Mouse (Mus musculus) midbrain, postnatal 0 days (tissue): ENCODE results near the gene Rhod. TPM values are rescaled to one million over a fixed set of nuclear protein-coding genes. Genes with fewer than 3 reads are reported as not detected.
"Not testable (repeated sequence)": the region's sequence is repeated elsewhere in the genome, so short reads cannot be mapped to it uniquely, and the experiment has no call there.

Experiments used
- ATAC-seq: fragments of 200-750 bp; cut with Nextera tagmentation; 2 replicates; pipeline ENCODE4 v1.8.0; 2017; ENCODE audit warnings: moderate number of reproducible peaks, mild to moderate bottlenecking, moderate TSS enrichment, moderate library complexity; ENCODE audit not compliant: low FRiP score
- DNase-seq: peaks from one replicate; pipeline ENCODE4 v3.0.0-alpha.2; 2015; ENCODE audit warnings: low spot score
- H3K27ac ChIP-seq: fragments of 300-500 bp; sonication (generic); 2 replicates; pipeline ENCODE4 v1.5.1; 2014; ENCODE audit warnings: low read depth, mild to moderate bottlenecking, low read length, mixed read lengths
- H3K27me3 ChIP-seq: fragments of 300-500 bp; sonication (generic); 2 replicates; pipeline ENCODE4 v1.6.1; 2014; ENCODE audit warnings: low read length, control low read depth, mixed read lengths; ENCODE audit not compliant: insufficient read depth
- H3K36me3 ChIP-seq: fragments of 300-500 bp; sonication (generic); 2 replicates; pipeline ENCODE4 v1.6.1; 2014; ENCODE audit warnings: low read length, control low read depth, mixed read lengths; ENCODE audit not compliant: insufficient read depth
- H3K4me1 ChIP-seq: fragments of 300-500 bp; sonication (generic); 2 replicates; pipeline ENCODE4 v1.6.1; 2014; ENCODE audit warnings: mild to moderate bottlenecking, control low read depth, antibody characterized with exemption, low read length, mixed read lengths; ENCODE audit not compliant: insufficient read depth
- H3K4me2 ChIP-seq: fragments of 300-500 bp; sonication (generic); 2 replicates; pipeline ENCODE4 v1.6.1; 2014; ENCODE audit warnings: low read depth, mild to moderate bottlenecking, low read length, mixed read lengths; ENCODE audit not compliant: poor library complexity, severe bottlenecking
- H3K4me3 ChIP-seq: fragments of 300-500 bp; sonication (generic); 2 replicates; pipeline ENCODE4 v1.5.1; 2014; ENCODE audit warnings: low read depth, mild to moderate bottlenecking, low read length, moderate library complexity
- H3K9ac ChIP-seq: fragments of 300-500 bp; sonication (generic); replicated peaks from 2 replicates; pipeline ENCODE4 v1.6.1; 2014; ENCODE audit warnings: mild to moderate bottlenecking, low read length, moderate library complexity, mixed read lengths; ENCODE audit not compliant: poor library complexity, severe bottlenecking
- H3K9me3 ChIP-seq: fragments of 300-500 bp; sonication (generic); 2 replicates; pipeline ENCODE4 v1.6.1; 2016; ENCODE audit warnings: low read length, control low read depth
- CTCF ChIP-seq: IDR thresholded peaks from 2 replicates; pipeline ENCODE4 v1.5.1; 2016; ENCODE audit warnings: antibody characterized with exemption, mild to moderate bottlenecking
- WGBS: fragments of 180-500 bp; shearing (Covaris S2); extraction: QIAGEN DNeasy Blood & Tissue Kit; methylation state at CpG from one replicate; pipeline ENCODE4 v1.1.7; 2014; 5-methylcytosine and 5-hydroxymethylcytosine counted together
- polyA plus RNA-seq: library from polyadenylated mRNA; unstranded; fragments of >200 nt; fragmentation: Nextera tagmentation; extraction: Ambion mirVana; gene quantifications from 2 replicates; pipeline ENCODE4 v1.2.1, GENCODE M21; 2015
- total RNA-seq: library from RNA; depleted of rRNA; stranded (reverse); fragments of >200 nt; gene quantifications from 2 replicates; pipeline ENCODE4 v1.2.3, GENCODE M21; 2014

Gene Rhod
- total and polyA plus RNA-seq, 2 experiments from 2014 or later, result 2.7 to 6.2 TPM

DNA sequence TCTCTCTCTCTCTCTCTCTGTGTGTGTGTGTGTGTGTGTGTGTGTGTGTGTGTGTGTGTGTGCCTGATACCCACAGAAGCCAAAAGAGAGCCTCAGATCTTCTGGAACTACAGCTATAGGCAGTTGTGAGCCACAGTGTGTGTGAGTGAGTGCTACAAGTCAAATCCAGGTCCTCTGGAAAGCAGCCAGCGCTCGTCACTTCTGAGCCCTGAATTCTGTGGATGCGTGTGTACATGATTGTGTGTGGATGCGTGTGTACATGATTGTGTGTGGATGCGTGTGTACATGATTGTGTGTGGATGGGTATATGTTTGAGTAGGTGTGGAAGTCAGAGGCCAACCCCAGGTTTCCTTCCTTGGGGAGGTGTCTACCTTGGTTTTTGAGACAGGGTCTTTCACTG lies 34.3 kb upstream of the Rhod start:
- H3K4me3 ChIP-seq, result no peak overlapping the region
- no peak overlapping the region for H3K27ac ChIP-seq
- H3K36me3 ChIP-seq, result no peaks in the 10 kb centered on the region
- H3K4me2 ChIP-seq, result no peak overlapping the region
- no peak overlapping the region for H3K9ac ChIP-seq
- 0 out of 2 replicates have a peak, but pooled peaks cover 4% of the 10 kb centered on the region for H3K27me3 ChIP-seq
- H3K4me1 ChIP-seq, result no peaks in the 10 kb centered on the region
- ATAC-seq (no peak), DNase-seq (no peak)
- TF ChIP-seq CTCF, result no peak
- 87% methylated on average over 5 of the region's 5 CpGs for WGBS
- no peaks in the 10 kb centered on the region for H3K9me3 ChIP-seq

DNA sequence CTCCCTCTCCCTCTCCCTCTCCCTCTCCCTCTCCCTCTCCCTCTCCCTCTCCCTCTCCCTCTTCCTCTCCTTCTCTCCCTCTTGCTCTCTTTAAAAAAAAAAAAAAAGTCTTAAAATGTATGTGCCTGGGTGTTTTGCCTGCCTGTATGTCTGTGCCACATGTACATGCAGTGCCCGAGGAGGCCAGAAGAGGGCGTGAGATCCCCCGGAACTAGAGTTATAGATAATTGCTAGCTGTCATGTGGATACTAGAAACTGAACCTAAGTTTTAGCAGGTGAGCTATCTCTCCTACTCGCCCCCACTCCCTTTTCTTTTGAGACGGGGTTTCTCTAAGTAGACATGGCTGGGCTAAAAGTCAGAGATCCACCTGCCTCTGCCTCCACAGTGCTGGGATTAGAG lies 29.1 kb upstream of the Rhod start:
- ATAC-seq (no peak), DNase-seq (no peak)
- H3K4me1 ChIP-seq, result no peaks in the 10 kb centered on the region
- no peaks in the 10 kb centered on the region for H3K27me3 ChIP-seq
- no peak overlapping the region for H3K27ac ChIP-seq
- 36% methylated on average over 5 of the region's 5 CpGs for WGBS
- H3K4me2 ChIP-seq, result no peak overlapping the region
- no peaks in the 10 kb centered on the region for H3K9me3 ChIP-seq
- no peak for TF ChIP-seq CTCF
- H3K36me3 ChIP-seq, result no peaks in the 10 kb centered on the region
- H3K9ac ChIP-seq, result no peak overlapping the region
- no peak overlapping the region for H3K4me3 ChIP-seq

DNA sequence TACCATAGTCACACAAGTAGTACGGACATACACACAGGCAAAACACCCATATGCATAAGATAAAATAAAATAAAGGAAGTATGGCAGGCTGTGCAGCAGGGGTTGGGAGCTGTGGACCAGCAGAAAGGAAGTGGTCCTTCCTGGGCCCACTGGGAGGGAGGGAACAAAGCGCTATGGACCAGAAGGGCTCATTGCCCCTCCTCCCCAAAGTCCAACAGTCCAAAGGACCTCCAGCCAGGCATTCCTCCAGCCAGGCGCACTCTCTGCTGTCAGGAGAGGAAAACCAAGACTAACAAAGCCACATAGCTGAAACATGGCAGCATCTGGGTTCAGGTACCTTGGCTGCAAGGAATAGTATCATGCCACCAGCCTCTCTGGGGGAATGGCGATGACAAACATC lies 25.4 kb upstream of the Rhod start:
- Histone ChIP-seq H3K4me3 (no peak overlapping the region), H3K4me2 (no peak overlapping the region), H3K4me1 (no peaks in the 10 kb centered on the region), H3K9ac (no peak overlapping the region), H3K27ac (no peak overlapping the region), H3K36me3 (0 out of 2 replicates have a peak, but pooled peaks cover 2% of the 10 kb centered on the region), H3K9me3 (no peaks in the 10 kb centered on the region), H3K27me3 (no peaks in the 10 kb centered on the region)
- TF ChIP-seq CTCF, result no peak
- no peak for ATAC-seq
- DNase-seq, result no peak
- WGBS, result 81% methylated on average over 4 of the region's 4 CpGs

DNA sequence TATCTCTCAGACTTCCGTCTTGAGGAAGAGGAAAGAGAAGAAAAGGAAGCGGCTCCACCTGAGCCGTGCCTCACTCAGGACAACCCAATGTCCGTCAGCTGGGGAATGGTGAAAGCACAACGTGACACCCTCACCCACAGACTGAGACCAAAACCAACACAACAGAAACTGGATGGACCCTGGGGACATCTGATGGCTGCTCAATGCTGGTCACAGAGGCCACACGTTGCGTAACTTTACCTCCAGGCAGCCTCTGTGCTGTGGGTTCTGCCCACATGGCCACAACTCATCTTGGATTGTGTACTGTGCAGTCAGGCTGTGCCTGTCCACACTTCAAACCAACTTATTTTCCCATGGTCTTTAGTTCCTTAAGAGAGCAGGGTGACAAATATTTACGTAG lies 22.7 kb upstream of the Rhod start:
- WGBS, result 87% methylated on average over 8 of the region's 8 CpGs
- Histone ChIP-seq H3K4me2 (no peak overlapping the region), H3K36me3 (0 out of 2 replicates have a peak, but pooled peaks cover 2% of the 10 kb centered on the region), H3K4me3 (no peak overlapping the region), H3K9ac (no peak overlapping the region), H3K4me1 (no peaks in the 10 kb centered on the region), H3K27ac (no peak overlapping the region), H3K27me3 (no peaks in the 10 kb centered on the region), H3K9me3 (no peaks in the 10 kb centered on the region)
- no peak for DNase-seq
- no peak for ATAC-seq
- no peak for TF ChIP-seq CTCF

DNA sequence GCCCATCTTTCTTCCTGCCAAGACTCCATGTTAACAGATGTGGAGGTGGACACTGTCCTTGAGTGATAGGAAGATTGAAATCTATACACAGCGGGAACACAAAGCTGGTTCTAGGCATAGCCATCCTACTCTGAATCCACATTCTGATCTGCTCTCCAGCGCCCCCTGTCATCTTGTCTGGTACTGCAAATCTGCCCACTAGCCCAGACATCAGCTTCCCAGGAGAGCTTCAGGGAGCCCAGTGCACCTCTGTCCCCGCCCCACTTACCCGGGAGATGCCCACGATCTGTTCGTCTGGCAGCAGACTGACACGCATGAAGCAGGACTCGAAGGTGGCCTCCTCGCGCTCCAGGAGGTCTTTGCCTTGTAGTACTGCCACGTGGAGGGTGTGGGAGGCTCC lies 17.0 kb upstream of the Rhod start:
- WGBS, result 12% methylated on average over 11 of the region's 11 CpGs
- 0 out of 2 replicates have a peak, but pooled peaks cover 2% of the 10 kb centered on the region for H3K36me3 ChIP-seq
- H3K4me2 ChIP-seq, result no peak overlapping the region
- DNase-seq (peak; percentile 43), ATAC-seq (no peak)
- no peaks in the 10 kb centered on the region for H3K4me1 ChIP-seq
- peak; percentile 63 for TF ChIP-seq CTCF
- no peak overlapping the region for H3K27ac ChIP-seq
- H3K9ac ChIP-seq, result no peak overlapping the region
- H3K9me3 ChIP-seq, result no peaks in the 10 kb centered on the region
- no peak overlapping the region for H3K4me3 ChIP-seq
- H3K27me3 ChIP-seq, result peaks cover 4% of the 10 kb centered on the region; the same call in 1 of the 2 replicates

DNA sequence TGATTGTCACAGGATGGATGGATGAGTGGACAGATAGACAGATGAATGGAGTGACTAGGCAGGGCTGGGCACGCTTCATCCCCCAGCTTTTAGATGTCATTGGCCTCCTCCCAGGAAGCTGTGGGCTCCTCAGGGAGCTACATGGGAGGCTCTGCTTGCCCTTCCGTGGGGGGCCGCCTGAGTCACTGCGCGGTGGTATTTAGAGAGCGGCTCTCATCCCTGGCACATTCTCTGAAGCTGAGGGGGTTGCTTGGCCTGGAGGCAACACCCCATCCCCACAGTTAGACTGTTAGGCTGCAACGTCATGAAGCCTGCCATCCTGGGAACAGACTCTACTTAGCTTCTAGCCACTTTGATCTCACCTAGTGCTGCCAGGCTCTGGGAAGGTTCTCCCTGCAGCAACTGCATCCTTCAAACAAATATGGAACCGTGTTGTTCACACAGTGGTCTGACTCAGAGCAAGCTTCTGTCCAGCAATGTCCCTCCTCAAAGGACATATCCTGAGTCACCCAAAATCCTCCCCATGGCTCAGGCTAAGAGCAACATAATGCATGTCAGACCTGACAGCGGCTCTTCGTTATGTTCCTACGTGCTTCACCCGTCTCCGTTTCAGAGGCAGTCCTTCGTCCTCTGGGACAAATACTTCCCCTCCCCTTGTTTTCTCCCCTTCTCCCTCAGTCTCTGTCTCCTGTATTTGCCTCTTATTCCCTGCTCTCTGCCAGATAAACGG lies 16.0 kb upstream of the Rhod start:
- TF ChIP-seq CTCF, result no peak
- ATAC-seq, result no peak
- H3K4me1 ChIP-seq, result no peaks in the 10 kb centered on the region

DNA sequence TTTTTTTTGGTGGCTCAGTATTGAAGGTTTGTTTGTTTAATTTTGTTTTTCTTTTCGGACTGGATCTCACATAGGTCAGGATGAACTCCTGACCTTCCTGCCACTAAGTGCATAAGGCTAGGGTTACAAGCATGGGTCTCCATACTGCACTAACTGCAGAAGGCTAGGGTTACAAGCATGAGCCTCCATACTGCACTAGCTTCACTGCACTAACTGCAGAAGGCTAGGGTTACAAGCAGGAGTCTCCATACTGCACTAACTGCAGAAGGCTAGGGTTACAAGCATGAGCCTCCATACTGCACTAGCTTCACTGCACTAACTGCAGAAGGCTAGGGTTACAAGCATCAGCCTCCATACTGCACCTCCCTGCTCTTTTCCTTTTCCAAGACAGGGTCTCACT lies 14.8 kb upstream of the Rhod start:
- WGBS, result 63% methylated on average over 1 of the region's 1 CpGs
- not testable (repeated sequence) for ATAC-seq, H3K27ac ChIP-seq, H3K9me3 ChIP-seq, DNase-seq, H3K27me3 ChIP-seq, H3K4me1 ChIP-seq, H3K4me3 ChIP-seq, H3K4me2 ChIP-seq, H3K9ac ChIP-seq, H3K36me3 ChIP-seq

More for the DNA sequence above, 16.0 kb upstream of the Rhod start:
- DNase-seq, result no peak
- Histone ChIP-seq H3K27ac (no peak overlapping the region), H3K36me3 (0 out of 2 replicates have a peak, but pooled peaks cover under 1% of the 10 kb centered on the region), H3K9me3 (no peaks in the 10 kb centered on the region), H3K4me2 (no peak overlapping the region), H3K27me3 (peaks cover 4% of the 10 kb centered on the region; the same call in 1 of the 2 replicates), H3K4me3 (no peak overlapping the region), H3K9ac (no peak overlapping the region)
- 71% methylated on average over 15 of the region's 15 CpGs for WGBS
